Mouse (Mus musculus) hindbrain, embryonic 12.5 days (tissue): Measurements from ENCODE around the gene Cd40. TPM values are rescaled to one million over a fixed set of nuclear protein-coding genes. Genes with fewer than 3 reads are reported as not detected.

ENCODE experiments used
- ATAC-seq: fragments of 200-750 bp; cut with Nextera tagmentation; 2 replicates; pipeline ENCODE4 v1.8.0; 2017; ENCODE audit warnings: moderate TSS enrichment; ENCODE audit not compliant: low FRiP score
- H3K27ac ChIP-seq: fragments of 300-500 bp; sonication (generic); 2 replicates; pipeline ENCODE4 v1.5.1; 2016; ENCODE audit warnings: mild to moderate bottlenecking
- H3K27me3 ChIP-seq: fragments of 300-500 bp; sonication (generic); 2 replicates; pipeline ENCODE4 v1.6.1; 2016; ENCODE audit warnings: mild to moderate bottlenecking
- H3K36me3 ChIP-seq: fragments of 300-500 bp; sonication (generic); 2 replicates; pipeline ENCODE4 v1.6.1; 2016; ENCODE audit warnings: mild to moderate bottlenecking
- H3K4me1 ChIP-seq: fragments of 300-500 bp; sonication (generic); 2 replicates; pipeline ENCODE4 v1.6.1; 2016
- H3K4me2 ChIP-seq: fragments of 300-500 bp; sonication (generic); replicated peaks from 2 replicates; pipeline ENCODE4 v1.6.1; 2016; ENCODE audit warnings: mild to moderate bottlenecking
- H3K4me3 ChIP-seq: fragments of 300-500 bp; sonication (generic); 2 replicates; pipeline ENCODE4 v1.5.1; 2016; ENCODE audit warnings: mild to moderate bottlenecking
- H3K9ac ChIP-seq: fragments of 300-500 bp; sonication (generic); 2 replicates; pipeline ENCODE4 v1.6.1; 2016; ENCODE audit warnings: mild to moderate bottlenecking, moderate library complexity
- H3K9me3 ChIP-seq: fragments of 300-500 bp; sonication (generic); replicated peaks from 2 replicates; pipeline ENCODE4 v1.6.1; 2016; ENCODE audit warnings: mild to moderate bottlenecking
- WGBS: fragments of 180-500 bp; shearing (Covaris S2); methylation state at CpG from one replicate; pipeline ENCODE4 v1.1.7; 2016; 5-methylcytosine and 5-hydroxymethylcytosine counted together
- polyA plus RNA-seq: library from polyadenylated mRNA; unstranded; fragments of >200 nt; fragmentation: Nextera tagmentation; extraction: Ambion mirVana; gene quantifications from 2 replicates; pipeline ENCODE4 v1.2.1, GENCODE M21; 2016

Gene Cd40
- polyA plus RNA-seq, result 5.4 and 6.8 TPM in 2 replicates

DNA sequence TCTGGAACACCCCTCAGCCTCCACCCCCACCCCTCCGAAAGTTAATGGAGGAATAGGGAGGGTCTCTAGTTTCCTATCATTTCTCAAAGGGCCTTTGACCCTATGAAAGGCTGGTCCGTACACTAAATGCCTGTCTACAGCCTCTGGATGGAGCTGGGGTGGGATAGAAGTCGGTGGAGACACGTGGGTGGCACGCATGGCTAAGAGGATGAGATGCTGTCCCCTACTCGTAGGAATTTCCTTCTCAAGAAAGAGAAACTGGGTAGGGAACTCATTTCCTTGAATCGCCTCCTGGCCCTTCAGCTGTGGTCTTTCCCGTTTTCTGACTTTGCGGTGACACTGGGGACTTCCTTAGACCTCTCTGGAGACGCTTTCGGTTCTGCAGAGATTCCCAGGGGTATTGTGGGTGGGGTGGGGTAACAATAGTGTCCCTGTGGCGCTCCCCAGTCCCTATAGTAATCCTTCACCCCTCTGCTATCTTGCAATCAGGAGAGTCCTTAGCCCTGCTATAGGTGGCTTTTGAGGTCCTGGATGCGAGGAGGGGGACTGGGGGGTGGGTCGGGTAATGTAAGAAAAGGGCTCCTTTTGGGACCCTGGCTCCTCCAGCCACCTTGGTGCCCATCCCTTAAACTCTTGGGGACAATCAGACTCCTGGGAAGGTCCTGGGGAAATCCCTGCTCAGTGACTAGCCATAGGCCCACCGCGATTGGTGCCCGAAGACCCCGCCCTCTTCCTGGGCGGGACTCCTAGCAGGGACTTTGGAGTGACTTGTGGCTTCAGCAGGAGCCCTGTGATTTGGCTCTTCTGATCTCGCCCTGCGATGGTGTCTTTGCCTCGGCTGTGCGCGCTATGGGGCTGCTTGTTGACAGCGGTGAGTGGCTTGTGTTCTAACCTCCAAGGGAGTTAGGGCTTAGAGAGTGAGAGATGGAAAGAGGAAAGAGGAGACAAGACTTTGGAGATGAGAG is at the start of gene Cd40:
Gene Cd40, plus strand, starts transcription at position 740 of the 965 bp plus-strand sequence.
- WGBS, result 15% methylated on average over 25 of the region's 25 CpGs
- Histone ChIP-seq H3K4me1 (peaks cover 14% of the 10 kb centered on the region), H3K9ac (0 out of 2 replicates have a peak within 1 kb of the TSS, but pooled peaks have one; percentile 15), H3K4me3 (peak within 1 kb of the TSS; percentile 14; the same call in 1 of the 2 replicates), H3K4me2 (peak within 1 kb of the TSS; percentile 37), H3K9me3 (0 out of 2 replicates have a peak, but pooled peaks cover 4% of the 10 kb centered on the region), H3K36me3 (no peaks in the 10 kb centered on the region), H3K27ac (no peak within 1 kb of the TSS), H3K27me3 (peaks cover 15% of the 10 kb centered on the region)
- 0 out of 2 replicates have a peak, but pooled peaks have one; percentile 29 for ATAC-seq

DNA sequence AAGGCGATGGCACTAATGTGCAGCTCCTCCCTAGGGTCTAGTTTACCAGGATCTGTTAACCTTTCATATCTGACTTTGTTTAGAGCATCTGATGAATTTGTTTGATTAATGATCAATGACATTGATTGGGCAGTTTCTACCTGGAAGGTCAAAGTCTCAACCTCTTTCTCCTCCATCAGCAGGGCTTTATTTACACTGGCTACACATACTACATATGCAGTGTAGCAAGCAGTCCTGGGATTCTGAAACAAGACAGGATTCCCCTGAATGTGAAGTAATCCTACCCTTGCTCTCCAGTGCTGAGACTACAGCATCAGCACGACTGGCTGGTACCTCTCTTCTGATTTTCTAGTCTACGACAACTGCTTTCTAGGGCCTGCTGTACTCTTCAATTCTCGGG is 48.6 kb upstream of the Cd40 start:
- Histone ChIP-seq H3K9me3 (no peaks in the 10 kb centered on the region), H3K4me1 (no peaks in the 10 kb centered on the region), H3K4me3 (no peak overlapping the region), H3K27ac (no peak overlapping the region), H3K9ac (no peak overlapping the region), H3K4me2 (no peak overlapping the region), H3K36me3 (peaks cover 100% of the 10 kb centered on the region), H3K27me3 (no peaks in the 10 kb centered on the region)
- ATAC-seq, result no peak
- 95% methylated on average over 4 of the region's 4 CpGs for WGBS

DNA sequence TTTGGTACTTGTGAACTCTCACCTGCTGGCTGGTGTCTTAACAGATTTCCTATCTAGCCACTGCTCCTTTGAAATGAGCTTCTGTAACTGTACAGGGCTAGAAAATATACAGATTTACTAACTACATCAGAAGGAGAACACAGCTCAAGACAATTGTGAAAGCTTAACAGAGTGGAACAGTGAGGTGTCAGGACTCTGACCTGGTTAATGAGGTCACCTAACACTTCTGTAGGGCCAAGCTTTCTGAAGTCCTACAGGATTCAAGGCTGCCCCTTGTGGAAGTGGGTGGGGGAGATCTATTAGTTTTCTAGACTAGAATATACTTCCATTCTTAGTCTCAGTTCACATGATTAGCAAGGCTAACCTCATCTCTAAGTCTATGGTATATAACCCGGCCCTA is 47.4 kb upstream of the Cd40 start:
- H3K27me3 ChIP-seq, result no peaks in the 10 kb centered on the region
- no peak overlapping the region for H3K9ac ChIP-seq
- no peaks in the 10 kb centered on the region for H3K4me1 ChIP-seq
- 96% methylated on average over 1 of the region's 1 CpGs for WGBS
- H3K4me2 ChIP-seq, result no peak overlapping the region
- peaks cover 100% of the 10 kb centered on the region for H3K36me3 ChIP-seq
- no peaks in the 10 kb centered on the region for H3K9me3 ChIP-seq
- no peak overlapping the region for H3K4me3 ChIP-seq
- ATAC-seq, result no peak
- H3K27ac ChIP-seq, result no peak overlapping the region

DNA sequence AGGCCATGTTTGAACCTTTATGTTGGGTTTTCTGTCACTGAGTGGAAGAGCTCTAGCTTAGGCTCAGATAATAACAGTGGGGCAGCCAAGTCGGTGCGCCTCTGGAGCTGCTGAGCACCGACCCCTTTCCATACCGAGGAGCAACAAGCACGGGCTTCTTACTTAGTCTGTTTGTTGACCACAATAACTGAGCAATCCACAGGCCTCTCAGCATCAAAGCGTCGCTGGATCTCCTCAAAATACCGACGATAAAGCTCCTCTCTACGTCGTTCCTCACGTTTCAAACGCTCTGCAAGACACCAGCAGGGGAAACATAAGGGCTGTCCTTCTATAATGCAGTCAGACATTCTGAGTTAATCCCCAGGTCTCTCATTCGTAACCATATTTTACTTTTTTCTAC is 46.3 kb upstream of the Cd40 start:
- Histone ChIP-seq H3K9ac (no peak overlapping the region), H3K36me3 (peaks cover 93% of the 10 kb centered on the region), H3K4me2 (no peak overlapping the region), H3K4me3 (no peak overlapping the region), H3K4me1 (no peaks in the 10 kb centered on the region), H3K27me3 (no peaks in the 10 kb centered on the region), H3K27ac (no peak overlapping the region), H3K9me3 (no peaks in the 10 kb centered on the region)
- 97% methylated on average over 14 of the region's 14 CpGs for WGBS
- ATAC-seq, result no peak

DNA sequence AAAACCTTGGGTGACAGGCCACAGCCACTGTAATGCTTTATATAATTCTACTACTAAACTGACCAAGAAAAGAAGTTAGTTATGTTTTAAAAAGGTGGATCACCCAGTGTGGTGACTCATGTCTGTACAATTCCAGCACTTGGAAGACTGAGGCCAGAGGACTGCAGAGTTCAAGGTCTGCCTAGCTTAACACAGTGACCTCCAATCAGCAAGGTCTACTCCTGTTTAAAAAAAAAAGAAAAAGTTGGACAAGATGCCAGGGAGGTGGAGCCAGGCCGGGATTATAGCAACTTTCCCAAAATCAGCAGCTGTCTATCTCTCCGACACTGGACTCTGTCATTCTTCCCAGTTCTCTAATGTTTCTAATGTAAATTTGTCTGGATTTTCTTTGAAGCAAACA is 45.8 kb upstream of the Cd40 start:
- Histone ChIP-seq H3K9ac (no peak overlapping the region), H3K4me2 (no peak overlapping the region), H3K27ac (no peak overlapping the region), H3K4me1 (no peaks in the 10 kb centered on the region), H3K4me3 (no peak overlapping the region), H3K36me3 (peaks cover 88% of the 10 kb centered on the region), H3K27me3 (no peaks in the 10 kb centered on the region), H3K9me3 (no peaks in the 10 kb centered on the region)
- WGBS, result 95% methylated on average over 2 of the region's 2 CpGs
- ATAC-seq, result no peak

DNA sequence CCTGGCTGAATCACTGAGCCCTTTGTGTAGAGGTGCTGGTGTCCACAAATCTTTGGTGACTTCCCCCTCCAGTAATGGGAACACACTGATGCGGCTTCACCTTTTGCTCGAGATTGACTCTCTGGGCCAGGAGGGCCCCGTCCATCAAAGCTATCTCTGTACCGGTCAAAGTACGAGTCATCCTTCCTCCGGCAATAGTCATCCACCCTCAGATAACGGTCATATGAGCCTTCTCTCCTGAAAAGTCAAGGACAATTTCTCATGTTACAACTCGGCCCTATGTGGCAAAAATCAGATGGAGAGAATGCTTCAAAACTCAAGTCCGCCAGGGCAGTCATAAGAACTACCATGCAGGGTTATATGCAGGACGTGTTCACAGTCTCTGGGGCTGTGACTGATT is 45.1 kb upstream of the Cd40 start:
- 87% methylated on average over 10 of the region's 10 CpGs for WGBS
- ATAC-seq, result no peak
- H3K4me2 ChIP-seq, result no peak overlapping the region

DNA sequence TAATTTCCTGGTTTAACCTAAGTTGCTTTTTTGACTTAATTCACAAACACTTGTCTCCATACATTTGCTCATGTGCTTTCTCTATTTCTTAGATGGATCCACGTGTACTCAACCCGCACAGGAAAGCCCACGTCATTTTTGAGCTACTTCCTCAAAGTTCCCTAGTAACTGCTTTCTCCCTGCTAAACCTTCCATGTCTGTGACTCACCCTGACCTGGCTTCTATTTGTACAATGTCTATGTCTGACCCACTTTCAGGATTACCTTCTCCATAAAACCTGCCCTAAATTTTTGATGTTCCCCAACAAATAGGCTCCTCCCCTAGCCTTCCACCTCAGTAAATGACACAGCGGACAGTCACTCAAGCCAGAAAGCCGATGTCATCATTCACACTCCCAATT is 40.5 kb upstream of the Cd40 start:
- Histone ChIP-seq H3K9ac (no peak overlapping the region), H3K27me3 (no peaks in the 10 kb centered on the region), H3K4me1 (no peaks in the 10 kb centered on the region), H3K4me3 (no peak overlapping the region), H3K9me3 (no peaks in the 10 kb centered on the region), H3K36me3 (peaks cover 51% of the 10 kb centered on the region), H3K27ac (no peak overlapping the region), H3K4me2 (no peak overlapping the region)
- 96% methylated on average over 5 of the region's 5 CpGs for WGBS
- no peak for ATAC-seq

More for the DNA sequence above, 45.1 kb upstream of the Cd40 start:
- H3K36me3 ChIP-seq, result peaks cover 81% of the 10 kb centered on the region
- H3K9ac ChIP-seq, result no peak overlapping the region
- no peaks in the 10 kb centered on the region for H3K27me3 ChIP-seq
- H3K4me3 ChIP-seq, result no peak overlapping the region
- no peak overlapping the region for H3K27ac ChIP-seq
- no peaks in the 10 kb centered on the region for H3K9me3 ChIP-seq
- H3K4me1 ChIP-seq, result no peaks in the 10 kb centered on the region

DNA sequence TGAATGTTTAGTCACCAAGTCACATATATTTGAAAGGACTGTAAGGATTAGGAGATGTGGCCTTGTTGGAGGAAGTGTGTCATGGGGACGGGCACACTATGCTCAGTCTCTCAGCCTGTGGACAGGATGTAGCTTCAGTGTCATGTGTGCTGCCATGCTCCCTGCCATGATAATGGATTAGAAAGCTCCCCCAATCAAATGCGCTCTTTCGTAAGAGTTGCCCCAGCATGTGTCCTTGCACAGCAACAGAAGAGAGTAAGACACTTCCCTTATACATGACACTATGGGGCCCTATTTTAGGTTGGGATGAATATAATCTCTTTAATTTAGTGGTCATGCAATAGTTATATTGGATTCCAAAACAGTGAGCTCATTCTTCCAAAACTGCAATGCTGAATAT is 34.9 kb upstream of the Cd40 start:
- Histone ChIP-seq H3K9ac (no peak overlapping the region), H3K27ac (no peak overlapping the region), H3K9me3 (no peaks in the 10 kb centered on the region), H3K4me3 (no peak overlapping the region), H3K36me3 (peaks cover 30% of the 10 kb centered on the region), H3K27me3 (no peaks in the 10 kb centered on the region), H3K4me2 (no peak overlapping the region), H3K4me1 (0 out of 2 replicates have a peak, but pooled peaks cover 2% of the 10 kb centered on the region)
- ATAC-seq, result no peak
- WGBS, result 73% methylated on average over 3 of the region's 3 CpGs

DNA sequence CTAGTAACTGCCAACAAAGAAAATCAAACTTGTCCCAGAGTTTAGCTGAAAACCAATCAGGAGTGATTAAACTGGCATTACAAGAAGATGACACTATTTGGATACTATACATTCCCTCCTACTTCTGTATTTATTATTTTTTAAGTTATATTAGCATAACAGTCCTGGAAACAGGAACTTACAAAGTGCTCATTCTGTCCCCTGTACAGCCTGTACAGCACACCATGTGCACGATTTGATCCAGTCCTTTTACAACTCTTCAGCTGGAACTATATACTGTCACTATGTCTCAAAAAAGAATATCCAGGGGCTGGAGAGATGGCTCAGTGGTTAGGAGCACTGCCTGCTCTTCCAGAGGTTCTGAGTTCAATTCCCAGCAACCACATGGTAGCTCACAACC is 28.3 kb upstream of the Cd40 start:
- Histone ChIP-seq H3K4me3 (no peak overlapping the region), H3K4me1 (peaks cover 16% of the 10 kb centered on the region), H3K27me3 (no peaks in the 10 kb centered on the region), H3K9ac (no peak overlapping the region), H3K4me2 (no peak overlapping the region), H3K9me3 (no peaks in the 10 kb centered on the region), H3K27ac (no peak overlapping the region), H3K36me3 (peaks cover 7% of the 10 kb centered on the region)
- no peak for ATAC-seq
- WGBS, result 85% methylated on average over 1 of the region's 1 CpGs

DNA sequence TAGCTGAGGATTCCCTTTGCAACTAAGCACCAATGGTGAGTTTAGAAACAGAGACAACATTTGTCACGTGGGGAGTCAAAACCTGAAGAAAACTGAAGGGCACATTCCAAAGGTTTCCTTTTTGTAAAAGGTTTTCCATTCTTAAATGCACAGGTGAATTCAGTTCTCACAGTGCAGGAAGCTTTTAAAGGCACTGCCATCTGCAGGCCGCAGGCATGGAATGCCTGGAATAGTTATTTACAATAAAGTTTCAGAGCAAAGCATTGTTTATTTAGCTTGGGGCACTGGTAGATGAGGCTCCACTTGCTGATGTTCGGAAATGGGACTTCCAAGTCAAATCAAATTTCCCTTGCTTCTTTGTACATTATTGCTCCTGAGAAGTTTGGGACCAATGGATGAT is 22.9 kb upstream of the Cd40 start:
- no peaks in the 10 kb centered on the region for H3K9me3 ChIP-seq
- H3K4me2 ChIP-seq, result peak overlapping the region; percentile 65
- no peaks in the 10 kb centered on the region for H3K36me3 ChIP-seq
- no peak overlapping the region for H3K27ac ChIP-seq
- H3K4me1 ChIP-seq, result peaks cover 31% of the 10 kb centered on the region
- no peak overlapping the region for H3K4me3 ChIP-seq
- H3K27me3 ChIP-seq, result no peaks in the 10 kb centered on the region
- 53% methylated on average over 3 of the region's 3 CpGs for WGBS
- no peak for ATAC-seq
- H3K9ac ChIP-seq, result no peak overlapping the region

DNA sequence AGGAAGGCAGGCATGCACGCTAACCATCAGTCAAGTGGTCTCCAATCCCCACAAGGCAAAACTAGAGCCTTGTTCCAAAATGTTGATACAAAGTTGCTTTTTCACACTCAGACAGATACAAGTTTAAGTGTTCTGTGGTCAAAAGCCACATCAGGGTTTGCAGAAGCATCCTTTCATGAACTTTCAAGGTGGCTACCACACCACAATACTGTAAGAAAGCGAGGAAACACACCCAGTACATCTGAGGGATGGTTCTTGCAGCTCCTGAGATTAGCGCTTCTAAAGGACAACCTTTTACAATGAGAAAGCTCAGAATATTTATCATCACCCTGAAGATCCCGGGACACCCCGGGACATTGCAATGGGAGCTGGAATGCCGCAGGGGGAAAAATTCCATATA is 22.1 kb upstream of the Cd40 start:
- ATAC-seq, result no peak
- Histone ChIP-seq H3K36me3 (no peaks in the 10 kb centered on the region), H3K9ac (peak overlapping the region; percentile 99; the same call in 1 of the 2 replicates), H3K4me2 (peak overlapping the region; percentile 65), H3K27me3 (no peaks in the 10 kb centered on the region), H3K9me3 (no peaks in the 10 kb centered on the region), H3K27ac (no peak overlapping the region), H3K4me1 (peaks cover 31% of the 10 kb centered on the region), H3K4me3 (peak overlapping the region; percentile 97)
- WGBS, result 45% methylated on average over 6 of the region's 6 CpGs

DNA sequence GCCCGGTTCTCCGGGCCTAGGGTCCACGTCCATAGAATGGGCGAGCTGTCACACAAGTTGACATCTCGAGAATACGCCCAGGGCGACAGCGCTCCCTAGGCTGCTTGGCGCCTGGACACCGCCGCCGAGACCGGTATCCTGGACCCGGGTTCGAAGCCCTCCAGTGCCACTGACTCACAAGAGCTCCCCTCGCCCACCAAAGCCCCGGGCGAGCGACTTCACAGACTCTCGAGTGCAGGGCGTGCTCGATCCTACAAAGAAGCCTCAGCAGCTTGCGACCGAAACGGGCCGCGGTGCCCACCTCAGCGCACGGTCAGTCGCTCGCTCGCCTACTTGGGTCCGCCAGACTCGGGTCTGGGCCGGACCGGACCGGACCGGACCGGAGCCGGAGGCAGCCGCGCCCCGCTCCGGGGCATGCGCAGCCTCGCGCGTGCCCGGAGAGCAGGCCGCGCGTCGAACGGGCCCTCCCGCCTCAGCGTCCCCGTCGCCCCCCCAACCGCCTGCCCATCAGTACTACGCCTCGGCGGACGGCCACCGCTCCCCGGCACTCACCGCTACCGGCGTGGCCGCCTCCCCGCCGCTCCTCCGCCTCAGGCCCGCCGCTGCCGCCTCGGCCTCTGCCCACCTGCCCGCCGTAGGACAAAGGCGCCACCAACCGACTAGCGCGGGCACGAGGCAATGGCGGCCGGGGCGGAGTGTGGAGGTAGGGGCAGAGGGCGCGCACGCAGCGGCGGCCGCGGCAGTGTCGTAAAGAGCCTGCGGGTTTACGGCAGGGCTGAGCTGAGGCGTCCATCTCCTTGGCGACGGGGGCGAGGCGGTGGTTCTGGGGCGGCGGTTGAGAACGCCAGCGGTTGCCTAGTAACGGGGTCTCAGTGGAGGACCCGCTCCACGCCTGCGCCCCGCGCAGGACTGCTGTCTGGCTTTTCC is 21.0 kb upstream of the Cd40 start, which contains the start of gene Ncoa5:
Gene Ncoa5, minus strand, starts transcription at position 737 of the 927 bp plus-strand sequence.
- H3K9ac ChIP-seq, result peak within 1 kb of the TSS; percentile 99
- H3K9me3 ChIP-seq, result no peaks in the 10 kb centered on the region
- peak within 1 kb of the TSS; percentile 95 for H3K27ac ChIP-seq
- peak; percentile 96 for ATAC-seq
- H3K36me3 ChIP-seq, result no peaks in the 10 kb centered on the region
- H3K4me3 ChIP-seq, result peak within 1 kb of the TSS; percentile 97
- H3K4me2 ChIP-seq, result peak within 1 kb of the TSS; percentile 65
- H3K4me1 ChIP-seq, result peaks cover 28% of the 10 kb centered on the region
- under 1% methylated on average over 100 of the region's 111 CpGs for WGBS
- no peaks in the 10 kb centered on the region for H3K27me3 ChIP-seq
